Mouse (Mus musculus) retina, adult 2 months (tissue): ENCODE results near the gene Arhgef25.

Experiments used
- DNase-seq: peaks from one replicate; pipeline ENCODE4 v3.0.0-alpha.2; 2012; ENCODE audit warnings: low read depth, low spot score

The Arhgef25 gene

GRCm38 (mm10) chr10:127186451-127186850 is 3.4 kb downstream of the Arhgef25 start:
- DNase-seq, result no peak

- no peak for DNase-seq
These were observed 4.4 kb downstream of the Arhgef25 start for GRCm38 (mm10) chr10:127185506-127185905.

- DNase-seq, result no peak
These were observed 4.8 kb downstream of the Arhgef25 start for GRCm38 (mm10) chr10:127185101-127185500.

GRCm38 (mm10) chr10:127183759-127184158 is 6.1 kb downstream of the Arhgef25 start:
- no peak for DNase-seq

GRCm38 (mm10) chr10:127182624-127183023 is 7.3 kb downstream of the Arhgef25 start:
- DNase-seq, result no peak

GRCm38 (mm10) chr10:127181566-127181965 is 8.3 kb downstream of the Arhgef25 start:
- no peak for DNase-seq

- DNase-seq, result no peak
These were observed 9.2 kb downstream of the Arhgef25 start for GRCm38 (mm10) chr10:127180695-127181047.

- no peak for DNase-seq
These were observed 9.8 kb downstream of the Arhgef25 start, which contains the start of gene Slc26a10 for GRCm38 (mm10) chr10:127179871-127180694. Slc26a10 (minus strand) TSS chr10:127180645.

- no peak for DNase-seq
These were observed 11.4 kb downstream of the Arhgef25 start for GRCm38 (mm10) chr10:127178286-127179027.

GRCm38 (mm10) chr10:127177719-127178118 is 12.2 kb downstream of the Arhgef25 start:
- DNase-seq, result peak; percentile 69

- DNase-seq, result no peak
These were observed 12.6 kb downstream of the Arhgef25 start for GRCm38 (mm10) chr10:127177235-127177634.

GRCm38 (mm10) chr10:127176756-127177155 is 13.1 kb downstream of the Arhgef25 start:
- no peak for DNase-seq

GRCm38 (mm10) chr10:127176228-127176627 is 13.7 kb downstream of the Arhgef25 start:
- DNase-seq, result no peak

GRCm38 (mm10) chr10:127174170-127174569 is 15.7 kb downstream of the Arhgef25 start:
- DNase-seq, result no peak

GRCm38 (mm10) chr10:127173148-127174065 is 16.5 kb downstream of the Arhgef25 start:
- DNase-seq, result no peak

GRCm38 (mm10) chr10:127171631-127172200 is 18.2 kb downstream of the Arhgef25 start:
- DNase-seq, result no peak

GRCm38 (mm10) chr10:127170837-127171272 is 19.0 kb downstream of the Arhgef25 start:
- DNase-seq, result no peak

GRCm38 (mm10) chr10:127170002-127170401 is 19.9 kb downstream of the Arhgef25 start:
- DNase-seq, result no peak

- no peak for DNase-seq
These were observed 22.2 kb downstream of the Arhgef25 start for GRCm38 (mm10) chr10:127167614-127168192.

- no peak for DNase-seq
These were observed 22.9 kb downstream of the Arhgef25 start for GRCm38 (mm10) chr10:127166771-127167613.
